Mouse (Mus musculus): Measurements from ENCODE around the gene Vac14. TPM values are rescaled to one million over a fixed set of nuclear protein-coding genes. Genes with fewer than 3 reads are reported as not detected.

Gene Vac14
- total RNA-seq, 2 experiments from 2014 or later, result 24.4 to 26.1 TPM

DNA sequence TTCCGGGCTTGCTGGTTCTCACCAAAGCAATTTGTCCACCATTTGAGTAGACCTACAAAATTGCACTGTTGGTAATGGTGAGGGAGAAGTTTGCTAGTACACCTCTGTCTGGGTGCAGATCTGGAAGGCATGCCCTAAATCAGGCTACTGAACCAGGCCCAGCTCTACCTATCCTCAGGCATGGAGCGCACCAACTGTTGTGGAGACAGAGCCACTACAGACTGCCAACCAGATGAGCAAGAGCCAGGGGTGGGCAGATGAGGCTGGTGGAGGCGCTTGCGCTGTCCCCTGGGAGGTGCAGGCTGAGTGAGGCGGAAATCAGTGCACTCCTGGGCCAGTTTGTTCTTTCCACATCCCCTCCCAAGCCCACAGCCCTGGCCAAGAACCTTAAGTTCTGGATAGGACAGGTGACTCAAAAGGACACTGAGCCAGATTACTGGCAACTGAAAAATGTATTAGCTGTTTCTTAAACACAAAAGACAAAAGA is 58.8 kb downstream of the Vac14 start:
- DNase-seq (ENCODE audit: low spot score in 2 of 2), result no peak

DNA sequence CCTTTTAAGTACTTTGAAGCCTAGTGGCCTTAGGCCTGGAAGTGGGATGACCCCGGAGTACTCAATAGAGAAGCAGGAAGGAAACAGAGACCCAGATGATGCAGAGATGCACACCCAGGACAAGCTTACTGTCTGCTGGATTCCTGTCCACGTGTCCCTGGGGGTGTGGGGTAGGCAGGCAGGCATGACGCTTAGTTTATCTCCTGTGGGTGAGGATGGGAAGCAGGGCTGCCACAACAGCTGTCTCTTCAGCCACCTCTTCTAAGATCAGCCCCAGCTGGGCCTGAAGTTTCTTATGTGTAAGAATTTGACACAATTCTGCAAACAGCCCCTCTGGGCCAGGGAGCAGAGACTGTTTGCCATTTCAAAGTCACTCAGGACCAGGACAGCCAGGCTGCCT is 60.6 kb downstream of the Vac14 start:
- no peak for DNase-seq (ENCODE audit: low spot score in 2 of 2)

DNA sequence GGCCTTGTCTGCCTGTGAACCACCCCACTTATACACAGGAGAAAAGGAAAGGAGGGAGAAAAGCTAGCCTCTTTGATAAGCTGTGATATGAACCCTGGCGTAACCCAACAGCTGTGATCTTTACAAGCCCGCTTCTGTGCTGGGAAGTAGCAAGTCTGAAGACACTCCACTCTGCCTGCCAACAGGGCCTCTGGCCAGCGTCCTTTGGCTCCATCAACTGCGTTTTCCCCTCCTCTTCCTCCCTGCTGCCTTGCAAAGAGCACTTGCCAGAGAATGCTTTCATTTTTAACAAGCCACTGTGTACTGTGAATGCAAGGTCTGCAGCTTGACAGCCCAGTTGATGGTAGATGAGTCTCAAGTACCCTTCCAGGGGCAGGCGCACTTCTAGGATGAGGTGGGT is 69.3 kb downstream of the Vac14 start:
- DNase-seq (ENCODE audit: low spot score in 2 of 2), result peak; percentile 37 to 68

DNA sequence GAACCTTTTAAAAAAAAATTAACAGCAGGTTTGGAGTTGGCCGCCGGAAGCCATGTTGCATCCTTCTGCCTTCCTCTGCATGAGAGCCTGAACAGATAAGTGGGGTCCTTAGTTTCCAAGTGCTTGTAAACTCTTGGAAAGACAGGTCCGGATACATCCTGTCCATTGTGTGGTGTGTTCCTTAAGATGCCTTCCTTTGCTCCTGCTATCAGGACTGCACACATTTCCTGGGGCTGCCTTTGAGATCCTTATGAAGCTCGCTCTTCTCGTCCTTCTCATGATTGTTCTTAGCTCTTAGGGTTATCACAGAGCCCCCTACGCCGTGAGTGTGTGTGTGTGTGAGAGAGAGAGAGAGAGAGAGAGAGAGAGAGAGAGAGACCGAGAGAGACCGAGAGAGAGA is 71.6 kb downstream of the Vac14 start:
- no peak for DNase-seq (ENCODE audit: low spot score in 2 of 2)

DNA sequence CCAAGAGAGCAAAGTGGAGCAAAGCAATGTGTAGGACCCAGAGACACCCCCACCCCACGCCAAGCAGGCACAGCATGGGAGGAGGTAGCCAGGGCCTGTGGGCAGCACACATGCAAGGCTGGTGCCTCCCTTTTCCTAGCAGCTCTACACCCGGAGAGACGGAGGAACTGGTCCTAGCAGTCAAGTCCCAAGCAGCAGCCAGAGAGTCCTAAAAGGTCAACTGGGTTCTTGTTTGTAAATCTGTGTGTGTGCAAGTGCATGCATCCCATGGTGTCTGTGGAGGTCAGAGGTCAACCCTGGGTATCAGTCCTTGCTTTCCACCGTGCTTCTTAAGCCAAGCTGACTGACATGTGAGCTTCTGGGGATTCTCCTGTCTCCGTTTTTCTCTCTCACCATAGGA is 75.8 kb downstream of the Vac14 start:
- DNase-seq (ENCODE audit: low spot score in 2 of 2), result no peak

DNA sequence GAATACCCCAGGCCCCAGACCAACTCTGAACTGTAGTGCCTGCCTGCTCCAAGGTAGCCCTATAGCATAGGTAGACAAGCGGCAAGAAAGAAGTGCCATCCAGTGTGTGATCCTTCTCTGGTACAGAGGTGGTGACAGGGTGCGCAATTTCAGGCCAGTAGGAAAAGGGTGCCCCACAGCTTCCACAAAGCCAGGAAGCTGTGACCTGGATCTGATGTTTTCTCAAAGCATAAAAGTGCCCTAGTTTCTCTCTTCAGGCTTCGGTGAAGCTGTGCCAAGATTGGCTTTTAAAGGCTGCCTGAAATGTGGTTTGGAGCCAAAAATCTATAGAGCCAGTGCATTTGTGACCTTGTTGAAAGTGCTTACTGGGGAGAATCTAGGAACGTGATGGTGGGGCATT is 76.4 kb downstream of the Vac14 start:
- DNase-seq (ENCODE audit: low spot score in 2 of 2), result no peak

DNA sequence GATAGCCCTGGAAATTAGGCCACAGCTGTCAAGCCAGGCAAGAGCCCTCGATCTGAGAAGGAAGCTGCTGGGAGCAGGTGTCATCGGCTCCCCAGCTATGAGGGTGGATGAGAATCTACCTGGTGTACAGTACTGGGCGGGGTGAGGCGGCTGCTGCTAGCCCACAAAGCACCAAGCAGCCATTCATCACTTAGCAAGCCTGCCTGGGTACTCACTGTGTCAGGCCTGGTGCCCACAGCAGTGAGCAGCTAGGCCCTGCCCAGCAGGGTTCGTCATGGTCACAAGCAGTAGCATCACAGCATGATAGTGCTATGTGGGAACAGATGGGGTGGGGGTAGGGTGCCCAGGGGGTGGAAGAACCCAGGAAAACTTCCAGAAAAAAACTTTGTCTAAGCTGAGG is 77.0 kb downstream of the Vac14 start:
- no peak for DNase-seq (ENCODE audit: low spot score in 2 of 2)

DNA sequence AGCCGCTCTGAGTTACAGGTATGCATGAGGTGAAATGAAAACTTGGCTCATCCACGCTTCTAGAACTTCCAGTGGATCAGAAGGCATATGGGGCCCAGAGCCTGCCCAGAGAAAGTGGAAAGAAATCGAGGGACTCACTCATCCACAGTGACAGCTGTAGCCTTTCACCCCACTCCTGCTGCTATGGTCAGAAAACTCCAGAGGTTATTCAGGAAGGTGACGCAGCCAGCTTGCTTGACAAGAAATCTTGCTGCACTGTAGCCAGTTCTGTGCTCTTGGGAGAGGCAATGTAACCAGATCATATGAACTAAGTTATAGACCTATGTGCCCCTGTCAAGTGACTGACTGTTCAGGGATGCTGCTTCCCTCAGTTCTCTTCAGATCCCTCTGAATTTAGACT is 77.7 kb downstream of the Vac14 start:
- no peak for DNase-seq (ENCODE audit: low spot score in 2 of 2)

DNA sequence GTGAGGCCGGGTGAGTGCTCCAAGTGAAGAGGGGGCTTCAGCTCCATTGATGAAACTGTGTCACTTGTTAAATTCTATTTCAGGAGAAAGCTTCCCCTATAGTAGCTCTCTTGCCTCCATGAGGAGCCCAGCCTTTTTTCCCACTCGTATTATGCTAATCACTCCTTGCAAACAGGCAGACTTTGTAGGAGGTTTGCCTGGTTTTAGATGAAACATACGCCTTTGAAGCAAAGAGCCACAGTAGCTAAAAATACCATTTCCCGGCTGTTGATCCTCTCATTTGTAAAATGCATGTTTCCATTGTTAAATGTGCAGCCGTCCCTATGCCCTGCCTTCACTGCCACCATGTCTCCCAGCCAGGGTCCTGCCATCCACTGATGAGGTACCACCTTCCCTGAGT is 79.2 kb downstream of the Vac14 start:
- peak in 1 of 2 experiments; percentile 71 for DNase-seq (ENCODE audit: low spot score in 2 of 2)

DNA sequence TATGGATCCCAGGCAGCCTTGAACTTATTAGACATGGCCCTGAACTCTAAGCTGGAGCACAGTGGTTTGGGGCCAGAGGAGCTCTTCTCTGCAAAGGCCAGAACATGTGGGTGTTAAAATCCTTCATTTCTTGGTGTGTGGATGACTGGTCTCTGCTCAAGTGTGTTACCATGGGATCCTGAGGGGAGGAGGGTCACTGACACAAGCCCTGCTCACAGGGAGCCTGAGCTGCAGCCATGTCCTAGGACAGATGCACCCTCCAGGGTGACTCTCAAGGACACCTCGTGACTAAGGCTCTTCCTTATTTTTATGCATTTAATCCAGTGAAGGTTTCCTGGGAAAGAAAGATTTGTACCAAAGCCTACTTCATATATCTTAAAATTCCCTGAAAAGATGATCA is 79.7 kb downstream of the Vac14 start:
- DNase-seq (ENCODE audit: low spot score in 2 of 2), result no peak

DNA sequence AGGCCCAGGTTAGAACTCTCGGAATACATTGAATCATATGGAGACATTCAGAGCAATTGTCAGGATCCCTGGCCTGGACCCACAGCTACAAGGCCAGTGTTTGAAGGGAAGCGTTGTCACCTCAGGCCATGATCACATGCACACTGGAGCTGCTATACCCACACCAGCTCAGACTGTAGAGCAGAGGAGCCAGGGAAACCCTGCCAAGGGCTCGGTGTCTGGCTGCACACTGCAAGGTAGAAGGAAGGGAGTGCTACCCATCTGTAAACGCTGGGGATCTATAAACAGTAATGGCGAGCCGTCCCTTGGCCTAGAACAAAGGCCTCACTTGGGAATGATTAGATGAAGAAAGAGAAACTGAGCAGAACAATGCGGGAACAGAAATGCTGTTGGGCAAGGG is 81.1 kb downstream of the Vac14 start:
- DNase-seq (ENCODE audit: low spot score in 2 of 2), result no peak

DNA sequence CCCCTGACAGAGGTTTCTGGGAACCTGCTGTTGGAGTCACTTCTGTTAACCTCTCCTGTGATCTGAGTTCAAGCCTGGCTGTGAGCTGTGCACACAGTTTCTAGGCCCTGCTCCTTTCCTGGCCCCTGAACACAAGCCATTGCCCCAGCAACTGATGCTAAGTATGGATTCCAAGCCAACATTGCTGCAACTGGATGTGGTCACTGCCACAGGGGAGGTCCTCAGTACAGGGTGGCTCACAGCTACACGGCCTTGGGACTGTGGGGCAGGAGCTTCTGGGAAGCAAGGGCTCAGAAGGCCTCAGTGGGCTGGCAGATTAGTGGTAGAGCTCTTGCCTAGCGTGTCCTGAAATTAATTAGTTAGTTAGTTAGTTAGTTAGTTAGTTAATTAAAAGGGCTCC is 82.2 kb downstream of the Vac14 start:
- no peak for DNase-seq (ENCODE audit: low spot score in 2 of 2)

DNA sequence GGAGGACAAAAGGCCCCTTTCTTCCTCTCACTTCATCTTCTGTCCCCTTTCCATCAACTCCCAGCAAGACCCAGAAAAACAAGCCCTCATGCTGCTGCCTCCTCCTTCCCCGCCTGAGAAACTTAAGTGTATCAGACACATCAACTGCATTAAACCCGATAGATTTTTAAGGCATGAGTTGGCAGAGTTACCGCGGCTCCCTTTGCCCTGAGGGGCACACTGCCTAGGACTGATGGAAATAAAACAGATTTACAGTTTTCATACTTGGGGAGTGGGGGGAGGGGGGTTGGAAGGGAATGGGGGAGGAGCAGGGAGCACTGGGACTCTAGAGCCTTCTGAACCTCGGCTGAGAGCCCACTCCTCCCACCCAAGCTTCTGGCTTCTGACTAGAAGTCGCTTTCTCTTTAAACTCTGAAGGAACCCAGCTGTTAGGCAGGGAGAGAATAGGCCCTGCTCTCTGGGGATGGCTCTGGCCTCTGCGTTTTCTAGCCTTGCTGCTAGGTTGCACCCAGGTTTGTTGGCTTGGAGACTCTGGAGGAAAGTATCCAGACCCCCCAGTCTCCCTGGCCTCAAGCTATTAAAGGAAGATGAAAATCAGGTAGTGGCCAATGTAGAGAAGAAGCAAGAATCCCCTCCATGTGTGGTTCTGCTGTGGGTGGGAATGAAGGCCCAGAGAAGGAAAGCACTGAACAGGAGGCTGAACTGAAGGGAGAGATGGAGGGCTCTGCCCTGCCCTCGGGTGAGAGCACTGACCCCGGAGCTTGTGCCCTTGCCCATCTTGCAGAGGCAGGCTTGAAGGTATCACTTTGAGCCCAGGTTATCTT is 84.5 kb downstream of the Vac14 start:
- no peak for DNase-seq (ENCODE audit: low spot score in 2 of 2)

DNA sequence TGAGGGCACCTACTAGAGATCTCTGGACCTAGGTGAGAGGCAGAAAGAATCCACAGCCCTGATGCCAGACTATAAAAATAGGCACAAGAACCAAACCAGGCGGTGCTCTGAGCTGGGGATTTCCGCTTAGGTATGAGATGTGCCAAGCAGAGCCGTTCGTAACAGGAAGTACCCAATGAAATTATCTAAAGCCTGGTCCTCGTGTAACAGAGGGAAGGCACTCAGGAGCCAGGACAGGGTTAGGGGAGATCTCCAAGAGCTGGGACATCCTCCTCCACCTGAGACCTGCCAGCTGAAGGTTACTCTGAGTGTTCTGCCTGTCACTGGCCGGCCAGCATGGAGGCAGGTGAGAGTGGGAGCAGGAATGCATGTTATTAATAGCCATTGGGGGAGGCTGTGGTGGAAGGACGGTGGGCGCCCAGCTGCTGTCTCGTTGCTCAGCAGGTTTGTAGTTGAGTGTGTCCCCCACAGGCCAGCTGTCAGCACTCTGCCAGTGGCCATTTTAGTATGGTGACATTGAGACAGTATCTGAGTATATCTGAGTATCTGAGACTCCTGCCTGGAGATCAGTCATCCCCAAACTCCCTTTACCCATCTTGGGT is 85.2 kb downstream of the Vac14 start:
- DNase-seq (ENCODE audit: low spot score in 2 of 2), result no peak

DNA sequence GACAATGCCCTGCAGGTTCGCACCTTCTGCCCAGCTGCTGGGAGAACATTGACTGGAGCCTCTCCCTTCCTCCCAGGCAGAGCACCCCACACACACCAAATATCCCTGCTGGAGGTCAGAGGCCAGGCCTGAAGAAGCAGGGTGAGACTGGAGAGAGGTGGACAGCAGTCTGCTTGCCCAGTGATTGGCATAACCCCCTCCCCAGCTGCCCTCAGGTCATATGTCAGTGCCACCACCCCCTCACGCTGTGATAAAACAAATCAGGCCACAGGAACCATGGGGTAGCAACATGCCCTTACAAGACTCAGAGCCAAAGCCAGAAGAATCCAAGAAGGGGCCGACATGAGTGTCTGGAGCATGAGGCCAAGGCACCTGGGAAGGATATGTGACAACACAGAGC is 85.7 kb downstream of the Vac14 start:
- DNase-seq (ENCODE audit: low spot score in 2 of 2), result no peak

DNA sequence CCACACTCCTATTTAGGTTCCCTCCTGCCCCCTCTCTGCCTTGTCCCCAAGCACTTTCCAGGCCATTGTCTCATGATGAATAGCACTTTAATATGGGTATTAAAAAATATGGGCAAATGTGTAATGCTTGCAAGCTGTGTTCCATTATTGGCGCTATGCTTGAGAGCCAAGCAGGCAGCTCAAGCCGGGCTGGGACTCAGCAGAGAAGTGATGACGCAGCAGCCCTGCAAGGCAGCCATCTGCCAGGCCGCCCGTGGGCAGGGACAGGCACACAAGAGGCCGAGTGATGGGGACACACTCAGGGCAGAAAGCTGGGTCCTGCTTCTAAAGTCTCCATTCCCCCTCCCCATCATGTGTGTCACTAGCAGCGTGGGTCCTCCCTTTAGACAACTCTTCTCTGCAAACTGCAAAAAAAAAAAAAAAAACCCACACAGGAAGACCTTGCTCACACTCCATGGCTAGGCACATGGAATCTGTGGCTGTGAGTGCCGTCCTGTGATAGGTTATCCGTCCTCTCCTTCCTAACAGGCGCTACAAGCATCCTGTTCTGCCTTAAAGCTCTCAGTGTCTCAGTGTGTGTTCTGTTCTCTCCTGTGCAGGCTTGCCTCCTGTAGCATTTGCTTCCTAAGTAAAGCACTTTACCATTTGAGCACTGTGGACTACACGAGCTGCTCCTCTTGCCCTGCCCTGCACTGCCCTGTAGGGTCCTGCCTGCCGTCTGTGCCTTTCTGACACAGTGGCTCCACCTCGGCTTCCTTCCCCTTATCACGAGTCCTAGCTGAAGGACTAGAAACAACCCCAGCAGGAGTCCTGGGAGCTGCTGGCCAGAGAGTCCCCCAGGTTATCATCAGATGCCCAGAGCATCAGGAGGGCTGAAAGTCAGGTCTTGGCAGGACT is 87.3 kb downstream of the Vac14 start:
- DNase-seq (ENCODE audit: low spot score in 2 of 2), result peak in 1 of 2 experiments; percentile 79

DNA sequence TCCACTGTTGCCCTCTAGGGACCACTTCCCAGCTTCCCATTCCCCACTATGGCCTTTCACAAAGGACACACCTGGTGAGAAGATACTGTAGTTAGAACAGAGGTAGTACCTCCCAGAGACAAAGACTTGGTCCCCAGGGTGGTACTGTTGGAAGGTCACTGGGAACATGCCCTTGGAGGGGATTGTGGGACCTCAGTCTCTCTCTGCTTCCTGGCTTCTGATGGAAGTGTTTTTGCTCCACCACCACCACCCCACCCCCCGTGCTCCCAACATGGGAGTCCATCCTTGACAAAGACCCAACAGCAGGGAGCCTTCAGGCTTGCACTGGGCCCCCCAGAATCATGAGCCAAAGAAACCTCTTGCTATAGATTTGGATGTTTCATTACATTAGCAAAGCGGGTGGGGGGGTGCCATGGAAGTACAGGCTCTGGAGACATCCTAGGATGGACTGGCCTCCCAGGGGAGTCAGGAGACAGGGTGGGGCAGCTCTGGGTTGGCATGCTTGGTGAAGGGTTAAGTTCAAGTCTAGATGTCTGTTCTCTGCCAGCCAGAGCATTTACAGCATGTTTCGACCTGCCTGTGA is 88.0 kb downstream of the Vac14 start:
- DNase-seq (ENCODE audit: low spot score in 2 of 2), result no peak

DNA sequence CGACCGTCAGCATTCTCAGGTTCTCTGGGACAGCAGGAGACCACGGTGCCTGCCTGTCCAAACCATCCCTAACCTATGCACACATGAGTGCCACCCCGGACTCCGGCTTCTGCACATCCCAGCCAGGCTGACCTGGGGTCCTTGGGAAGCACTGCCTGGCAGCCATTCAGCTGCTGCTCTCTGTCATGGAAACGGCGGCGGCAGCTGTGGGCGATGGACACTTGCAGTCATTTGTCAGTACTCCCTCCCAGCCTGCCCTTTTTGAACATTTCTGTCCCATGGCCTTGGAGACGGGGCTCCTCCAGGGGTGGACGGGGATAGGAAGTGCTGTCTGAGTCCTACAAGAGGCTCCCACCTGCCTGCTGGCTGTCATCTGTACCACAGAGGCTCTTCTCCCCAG is 90.0 kb downstream of the Vac14 start:
- DNase-seq (ENCODE audit: low spot score in 2 of 2), result no peak

DNA sequence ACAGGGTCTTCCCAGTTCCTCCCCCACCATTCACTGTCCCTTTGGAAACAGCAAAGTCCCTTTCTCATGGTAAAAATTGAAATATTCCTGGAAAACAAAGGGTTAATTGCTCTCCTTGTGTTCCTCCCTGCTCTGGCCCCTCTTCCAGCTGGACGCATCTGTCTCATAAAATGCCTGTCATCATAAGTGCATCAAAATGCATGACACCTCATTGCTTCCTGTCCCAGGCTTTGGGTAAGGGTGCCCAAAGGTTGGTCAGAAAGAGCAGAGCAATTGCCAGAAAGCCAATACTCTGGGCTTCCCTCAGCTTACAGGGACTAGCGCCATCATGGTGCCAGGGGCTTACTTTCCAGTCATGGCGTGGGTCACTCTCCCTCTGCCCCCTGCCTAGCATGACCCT is 92.2 kb downstream of the Vac14 start:
- no peak for DNase-seq (ENCODE audit: low spot score in 2 of 2)

DNA sequence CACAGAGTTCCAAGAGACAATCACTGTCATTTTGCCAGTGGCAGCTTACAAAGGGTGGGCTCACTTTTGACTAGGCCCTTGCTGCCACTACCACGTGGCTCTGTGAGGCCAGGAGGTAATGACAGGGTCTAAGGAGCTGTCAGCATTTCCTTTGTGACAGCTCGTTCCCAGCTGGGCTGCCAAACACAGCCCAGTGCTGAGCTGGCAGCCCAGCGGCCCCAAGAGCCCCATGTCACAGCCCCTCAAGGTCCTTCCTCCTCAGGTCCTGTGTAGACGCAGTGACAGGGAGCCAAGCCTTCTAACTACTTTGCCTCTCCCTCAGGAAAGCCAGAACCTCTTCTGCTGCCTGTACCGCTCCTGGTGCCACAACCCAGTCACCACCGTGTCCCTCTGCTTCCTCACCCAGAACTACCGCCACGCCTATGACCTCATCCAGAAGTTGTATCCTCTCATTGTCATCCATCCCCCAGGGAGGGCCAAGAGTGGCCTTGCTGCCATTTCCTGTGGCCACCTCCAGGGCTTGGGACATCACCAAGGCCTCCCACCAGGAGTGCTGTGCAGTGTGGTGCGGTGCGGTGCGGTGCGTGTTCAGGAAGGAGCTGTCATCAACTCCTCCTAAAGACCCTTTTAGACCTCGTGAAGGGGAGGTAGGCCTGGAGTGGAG is 93.0 kb downstream of the Vac14 start:
- DNase-seq (ENCODE audit: low spot score in 2 of 2), result no peak

DNA sequence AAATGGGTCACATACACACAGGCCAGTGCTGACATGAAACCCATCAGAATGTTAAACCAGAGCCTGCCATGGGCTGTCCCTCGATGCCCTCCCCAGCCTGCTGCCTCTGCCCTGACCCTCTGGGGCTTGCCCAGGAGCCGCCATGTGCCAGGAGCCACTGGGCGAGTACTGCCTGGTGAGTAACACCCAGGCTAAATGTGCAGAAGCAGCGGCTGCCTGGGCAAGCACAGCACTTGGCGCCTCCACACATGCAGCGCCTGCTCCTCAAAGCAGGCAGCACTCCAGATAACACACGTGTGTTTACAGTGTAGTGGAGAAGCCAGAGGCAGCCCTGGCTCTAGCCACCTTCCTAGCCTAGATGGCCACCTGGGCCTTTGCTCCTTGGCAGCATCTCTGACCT is 94.7 kb downstream of the Vac14 start:
- DNase-seq (ENCODE audit: low spot score in 2 of 2), result no peak

All from layer of hippocampus, adult 18-20 months (tissue).